Mouse (Mus musculus) megakaryocyte, embryonic 14.5 days (primary cell): ENCODE measurements around the gene Aarsd1.

Experiments
- FLI1 ChIP-seq: IDR thresholded peaks from 2 replicates; pipeline ENCODE4 v1.6.1; 2012; ENCODE audit warnings: low read length, inconsistent platforms, mixed read lengths
- GATA1 ChIP-seq: IDR thresholded peaks from 3 replicates; pipeline ENCODE4 v1.6.1; 2012; ENCODE audit warnings: mixed read lengths, low read length, inconsistent platforms, borderline replicate concordance

GRCm38 (mm10) chr11:101452093-101452774 lies 34.8 kb upstream of the Aarsd1 start:
- TF ChIP-seq GATA1 (no peak), FLI1 (no peak)
